Mouse (Mus musculus): ENCODE data around the gene Atp2a3. TPM values are rescaled to one million over a fixed set of nuclear protein-coding genes. Genes with fewer than 3 reads are reported as not detected.

Gene Atp2a3
- polyA plus RNA-seq, 1 experiment from 2014 or later: 16.7 TPM

GRCm38 (mm10) chr11:73014831-73015344 lies 53.9 kb downstream of the Atp2a3 start:
- Histone ChIP-seq H3K36me3 (ENCODE audit: control insufficient read depth, insufficient read depth) (no peaks in the 10 kb centered on the region), H3K27ac (ENCODE audit: low read depth, low read length) (no peak overlapping the region), H3K4me3 (ENCODE audit: low read depth, low read length) (no peak overlapping the region), H3K9me3 (ENCODE audit: control insufficient read depth) (no peaks in the 10 kb centered on the region), H3K4me1 (replicated peaks; ENCODE audit: control insufficient read depth, insufficient read depth, low read length) (no peaks in the 10 kb centered on the region), H3K27me3 (replicated peaks; ENCODE audit: control insufficient read depth, insufficient read depth, low read length) (peaks cover 6% of the 10 kb centered on the region; the same call in 1 of the 2 replicates), H3K4me2 (replicated peaks; ENCODE audit: low read depth) (no peak overlapping the region), H3K9ac (ENCODE audit: low read depth, low read length) (no peak overlapping the region)
- no peak for ATAC-seq
- no peak for TF ChIP-seq CTCF (IDR thresholded peaks at IDR 0.05; ENCODE audit: low read depth)
- WGBS: 81% methylated on average over 4 of the region's 4 CpGs

- Histone ChIP-seq H3K27me3 (replicated peaks; ENCODE audit: control insufficient read depth, insufficient read depth, low read length) (peaks cover 6% of the 10 kb centered on the region; the same call in 1 of the 2 replicates), H3K27ac (ENCODE audit: low read depth, low read length) (no peak overlapping the region), H3K36me3 (ENCODE audit: control insufficient read depth, insufficient read depth) (no peaks in the 10 kb centered on the region), H3K9me3 (ENCODE audit: control insufficient read depth) (no peaks in the 10 kb centered on the region), H3K4me3 (ENCODE audit: low read depth, low read length) (no peak overlapping the region), H3K4me2 (replicated peaks; ENCODE audit: low read depth) (no peak overlapping the region), H3K4me1 (replicated peaks; ENCODE audit: control insufficient read depth, insufficient read depth, low read length) (no peaks in the 10 kb centered on the region), H3K9ac (ENCODE audit: low read depth, low read length) (no peak overlapping the region)
- WGBS: 58% methylated on average over 5 of the region's 5 CpGs
- TF ChIP-seq CTCF (IDR thresholded peaks at IDR 0.05; ENCODE audit: low read depth): no peak
- no peak for ATAC-seq
Observed at GRCm38 (mm10) chr11:73015391-73016102, 54.6 kb downstream of the Atp2a3 start.

GRCm38 (mm10) chr11:73016103-73016420 lies 55.1 kb downstream of the Atp2a3 start:
- no peak for TF ChIP-seq CTCF (IDR thresholded peaks at IDR 0.05; ENCODE audit: low read depth)
- Histone ChIP-seq H3K27me3 (replicated peaks; ENCODE audit: control insufficient read depth, insufficient read depth, low read length) (peaks cover 6% of the 10 kb centered on the region; the same call in 1 of the 2 replicates), H3K36me3 (ENCODE audit: control insufficient read depth, insufficient read depth) (no peaks in the 10 kb centered on the region), H3K4me3 (ENCODE audit: low read depth, low read length) (no peak overlapping the region), H3K4me2 (replicated peaks; ENCODE audit: low read depth) (no peak overlapping the region), H3K27ac (ENCODE audit: low read depth, low read length) (no peak overlapping the region), H3K9ac (ENCODE audit: low read depth, low read length) (no peak overlapping the region), H3K9me3 (ENCODE audit: control insufficient read depth) (no peaks in the 10 kb centered on the region), H3K4me1 (replicated peaks; ENCODE audit: control insufficient read depth, insufficient read depth, low read length) (no peaks in the 10 kb centered on the region)
- 74% methylated on average over 6 of the region's 6 CpGs for WGBS
- no peak for ATAC-seq

- Histone ChIP-seq H3K27ac (ENCODE audit: low read depth, low read length) (no peak within 1 kb of the TSS), H3K9me3 (ENCODE audit: control insufficient read depth) (no peaks in the 10 kb centered on the region), H3K9ac (ENCODE audit: low read depth, low read length) (peak within 1 kb of the TSS; percentile 48), H3K4me2 (replicated peaks; ENCODE audit: low read depth) (peak within 1 kb of the TSS; percentile 100), H3K4me1 (replicated peaks; ENCODE audit: control insufficient read depth, insufficient read depth, low read length) (no peaks in the 10 kb centered on the region), H3K4me3 (ENCODE audit: low read depth, low read length) (peak within 1 kb of the TSS; percentile 63), H3K27me3 (replicated peaks; ENCODE audit: control insufficient read depth, insufficient read depth, low read length) (peaks cover 6% of the 10 kb centered on the region; the same call in 1 of the 2 replicates), H3K36me3 (ENCODE audit: control insufficient read depth, insufficient read depth) (no peaks in the 10 kb centered on the region)
- ATAC-seq: peak; percentile 94
- WGBS: 1% methylated on average over 52 of the region's 57 CpGs
- no peak for TF ChIP-seq CTCF (IDR thresholded peaks at IDR 0.05; ENCODE audit: low read depth)
Observed at GRCm38 (mm10) chr11:73018471-73019146, 57.6 kb downstream of the Atp2a3 start, which contains the start of gene Camkk1. Camkk1 (plus strand) TSS chr11:73019008.

GRCm38 (mm10) chr11:73019147-73019795 lies 58.3 kb downstream of the Atp2a3 start:
- peaks cover 6% of the 10 kb centered on the region; the same call in 1 of the 2 replicates for H3K27me3 ChIP-seq (replicated peaks; ENCODE audit: control insufficient read depth, insufficient read depth, low read length)
- H3K27ac ChIP-seq (ENCODE audit: low read depth, low read length): no peak overlapping the region
- H3K9me3 ChIP-seq (ENCODE audit: control insufficient read depth): no peaks in the 10 kb centered on the region
- peaks cover 3% of the 10 kb centered on the region; the same call in 1 of the 2 replicates for H3K4me1 ChIP-seq (replicated peaks; ENCODE audit: control insufficient read depth, insufficient read depth, low read length)
- WGBS: under 1% methylated on average over 46 of the region's 46 CpGs
- no peak for TF ChIP-seq CTCF (IDR thresholded peaks at IDR 0.05; ENCODE audit: low read depth)
- H3K36me3 ChIP-seq (ENCODE audit: control insufficient read depth, insufficient read depth): no peaks in the 10 kb centered on the region
- peak overlapping the region; percentile 100 for H3K4me2 ChIP-seq (replicated peaks; ENCODE audit: low read depth)
- H3K9ac ChIP-seq (ENCODE audit: low read depth, low read length): peak overlapping the region; percentile 48
- H3K4me3 ChIP-seq (ENCODE audit: low read depth, low read length): peak overlapping the region; percentile 63
- ATAC-seq: peak; percentile 35; the same call in 1 of the 2 replicates
